Mouse (Mus musculus) ovary, postnatal 10 days (tissue): Measurements from ENCODE around the gene Stpg3.

Source experiments
- DNase-seq: peaks from one replicate; pipeline ENCODE4 v3.0.0; 2022; ENCODE audit warnings: low spot score

The Stpg3 gene

DNA sequence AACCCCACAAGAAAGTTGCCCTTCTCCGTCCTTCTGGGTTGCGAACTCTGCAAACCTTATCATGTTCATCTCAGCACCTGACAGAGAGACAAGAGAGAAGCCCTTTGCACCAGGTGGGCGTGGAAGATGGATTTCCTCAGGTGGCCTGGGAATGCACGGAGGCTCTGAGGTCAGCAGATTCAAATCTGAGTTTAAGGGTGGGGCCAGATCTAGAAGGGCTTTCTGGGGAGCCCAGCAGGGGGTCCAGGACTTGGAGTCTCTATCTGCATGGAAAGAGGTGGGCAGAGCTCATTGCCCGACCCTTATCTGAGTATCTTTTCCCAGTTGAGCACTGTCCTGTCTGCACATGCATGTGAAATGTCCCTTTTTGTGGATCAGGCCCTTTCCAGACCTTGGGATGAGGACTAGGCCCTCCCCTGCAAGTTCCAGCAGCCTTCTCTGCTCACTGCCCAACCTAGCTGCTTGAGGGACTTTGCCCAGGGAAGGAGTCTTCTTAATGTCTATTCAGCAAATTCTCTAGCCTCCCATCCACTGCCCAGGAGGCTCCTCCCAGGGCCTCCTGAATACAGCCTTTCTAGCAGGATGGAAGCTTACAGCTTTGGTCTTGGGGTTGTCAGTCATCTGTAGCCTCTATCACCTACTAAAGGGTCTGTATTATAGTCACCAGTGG, 20.2 kb upstream of the Stpg3 start:
- DNase-seq = no peak

GRCm38 (mm10) chr2:25234050-25234449, 19.6 kb upstream of the Stpg3 start, which contains the start of gene Slc34a3:
TSS of gene Slc34a3 (minus strand) at chr2:25234364.
- no peak for DNase-seq

GRCm38 (mm10) chr2:25233421-25233820, 19.0 kb upstream of the Stpg3 start:
- no peak for DNase-seq

DNA sequence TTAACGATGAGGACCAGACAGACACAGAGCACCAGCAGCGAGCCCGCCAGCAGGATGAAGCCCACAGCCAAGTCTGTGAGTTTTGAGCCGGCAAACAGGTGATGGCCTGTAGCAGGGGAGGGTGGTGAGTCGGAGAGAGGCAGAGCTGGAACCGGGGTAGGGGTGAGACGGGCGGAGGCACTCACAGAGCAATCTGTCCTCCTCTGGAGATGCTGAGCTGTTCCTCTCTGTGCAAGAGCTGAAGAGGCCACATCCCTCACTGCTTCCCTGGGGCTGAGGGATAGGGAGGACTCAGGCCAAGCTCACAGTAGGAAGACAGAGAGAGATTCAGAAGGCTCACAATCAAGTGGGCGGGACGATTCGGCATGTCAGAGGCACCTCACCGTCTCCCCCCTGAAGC, 16.6 kb upstream of the Stpg3 start:
- no peak for DNase-seq

- no peak for DNase-seq
Measured at GRCm38 (mm10) chr2:25230581-25230980, 16.1 kb upstream of the Stpg3 start.

- no peak for DNase-seq
Measured at GRCm38 (mm10) chr2:25229582-25229981, 15.1 kb upstream of the Stpg3 start.

- DNase-seq = no peak
Measured at GRCm38 (mm10) chr2:25228995-25229530, 14.6 kb upstream of the Stpg3 start.

DNA sequence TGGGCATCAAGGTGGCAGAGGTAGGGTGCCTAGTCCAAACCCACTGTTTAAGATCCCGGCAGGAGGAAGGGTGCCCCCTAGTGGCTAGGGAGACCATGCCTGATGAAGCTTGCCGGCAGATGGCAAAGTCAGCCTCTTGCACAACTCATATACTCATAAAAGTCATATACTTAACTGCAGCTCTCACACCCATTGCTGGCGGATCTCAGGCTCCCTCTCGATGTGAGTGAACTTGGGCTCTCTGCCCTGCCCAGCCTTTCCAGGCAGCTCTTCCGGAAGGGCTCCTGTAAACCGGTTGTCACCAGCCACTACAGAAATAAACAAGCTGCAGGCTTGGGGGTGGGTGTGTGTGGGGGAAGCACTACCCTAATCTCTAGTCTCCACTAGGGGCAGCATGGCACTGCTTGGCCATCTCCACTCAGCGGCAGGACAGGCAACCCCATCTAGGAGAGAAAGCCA, 14.0 kb upstream of the Stpg3 start:
- DNase-seq = peak; percentile 57

DNA sequence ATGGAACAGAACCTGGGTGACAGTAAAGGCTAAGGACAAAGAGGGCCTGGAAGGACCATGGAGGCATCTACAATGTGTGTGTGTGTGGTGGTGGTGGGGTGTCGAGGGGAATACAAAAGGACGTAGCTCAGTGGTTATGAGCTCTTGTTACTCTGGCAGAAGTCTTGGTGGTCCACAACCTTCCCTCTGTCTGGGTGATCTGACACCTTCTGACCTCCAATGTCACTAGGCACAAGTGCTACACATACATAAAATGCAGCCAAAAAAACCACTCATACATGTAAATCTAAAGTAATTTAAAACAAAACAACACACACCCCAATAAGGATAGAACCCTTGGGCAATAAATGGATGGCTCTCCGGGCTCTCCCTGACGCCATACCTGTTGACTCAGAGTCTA, 13.0 kb upstream of the Stpg3 start:
- no peak for DNase-seq

DNA sequence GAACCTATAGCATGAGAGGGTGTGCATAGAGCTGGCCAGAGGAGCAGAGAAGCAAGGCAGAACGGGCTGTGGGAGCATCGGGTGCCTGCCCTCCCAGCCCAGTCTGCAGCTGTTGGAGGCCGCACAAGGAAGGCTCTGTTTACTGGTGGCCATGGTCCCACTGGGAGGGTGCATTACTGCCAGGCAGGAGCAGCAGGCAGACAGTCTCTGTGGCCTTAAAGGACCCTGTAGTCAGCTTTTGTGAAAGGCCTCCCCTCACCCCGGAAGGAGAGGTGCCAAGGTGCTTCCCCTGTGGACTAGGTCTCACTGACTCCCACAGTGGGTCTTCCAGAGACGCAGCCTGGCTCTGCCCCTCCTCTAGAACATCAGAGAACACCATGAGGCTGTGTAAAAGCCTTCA, 12.4 kb upstream of the Stpg3 start:
- DNase-seq = no peak

DNA sequence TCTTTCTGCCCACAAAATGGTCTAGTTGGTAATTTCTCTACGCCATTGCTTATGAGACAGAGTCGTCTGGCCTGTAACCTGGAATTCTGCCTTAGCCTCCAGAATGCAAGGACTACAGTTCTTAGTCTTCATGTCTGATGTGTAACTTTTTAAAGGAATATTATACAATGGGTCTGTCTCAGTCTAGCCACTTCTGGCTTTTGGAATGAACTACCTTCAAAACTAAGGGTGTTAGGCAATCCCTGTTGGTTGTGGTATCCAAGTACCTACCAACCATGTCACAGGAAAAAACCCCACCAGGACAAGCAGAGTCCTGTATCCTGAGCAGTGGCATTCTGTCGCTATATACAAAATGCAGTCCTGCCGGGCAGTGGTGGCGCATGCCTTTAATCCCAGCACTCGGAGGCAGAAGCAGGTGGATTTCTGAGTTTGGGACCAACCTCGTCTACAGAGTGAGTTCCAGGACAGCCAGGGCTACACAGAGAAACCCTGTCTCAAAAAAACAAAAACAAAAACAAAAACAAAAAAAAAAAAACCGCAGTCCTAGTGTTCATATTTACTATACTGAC, 11.5 kb upstream of the Stpg3 start:
- no peak for DNase-seq

DNA sequence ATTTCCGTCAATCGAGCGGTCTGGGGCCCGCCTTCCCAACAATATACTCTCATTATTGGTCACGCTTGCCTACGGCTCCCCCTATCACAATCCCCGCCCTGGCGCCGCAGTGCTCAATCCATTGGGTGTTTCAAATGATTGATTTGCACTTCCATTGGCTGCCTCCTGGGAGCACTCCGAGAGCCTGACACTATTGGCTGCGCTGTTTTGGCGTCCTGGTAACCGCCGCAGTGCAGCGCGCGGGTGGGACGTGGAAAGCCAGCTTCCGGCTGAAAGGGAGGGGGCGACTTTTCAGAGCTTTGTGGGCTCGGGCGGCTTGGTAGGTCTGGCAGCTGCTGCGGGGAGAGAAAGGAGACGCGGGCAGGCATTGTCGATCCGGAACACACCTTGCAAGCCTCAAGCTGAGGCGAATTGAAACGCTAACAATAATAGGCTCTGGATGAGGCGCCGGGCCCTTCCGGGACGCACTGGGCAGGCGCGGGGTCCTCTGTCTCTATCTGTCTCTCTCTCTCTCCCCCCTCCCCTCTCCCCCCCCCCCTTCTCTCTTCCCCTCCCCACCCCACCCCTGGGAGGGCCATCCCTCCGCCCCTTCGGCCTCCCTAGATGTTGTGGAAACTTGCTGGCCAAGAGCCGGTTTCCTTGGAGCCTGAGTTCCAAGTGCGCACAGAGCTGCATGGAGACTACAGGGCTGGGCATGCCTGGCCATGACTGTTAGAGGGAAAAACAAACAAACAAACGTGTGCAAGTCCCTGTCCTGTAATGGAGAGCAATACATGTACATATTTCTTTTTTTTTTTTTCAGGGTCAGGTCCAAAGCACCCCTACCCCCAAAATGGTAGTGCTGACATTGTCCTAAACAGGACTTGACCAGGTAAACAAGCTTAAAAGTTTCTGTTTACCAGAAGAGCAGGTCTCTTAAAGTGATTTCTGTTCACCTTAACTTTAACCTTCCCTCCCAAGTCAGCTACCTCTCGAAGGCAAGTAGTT, 10.6 kb upstream of the Stpg3 start:
- DNase-seq = peak; percentile 87

DNA sequence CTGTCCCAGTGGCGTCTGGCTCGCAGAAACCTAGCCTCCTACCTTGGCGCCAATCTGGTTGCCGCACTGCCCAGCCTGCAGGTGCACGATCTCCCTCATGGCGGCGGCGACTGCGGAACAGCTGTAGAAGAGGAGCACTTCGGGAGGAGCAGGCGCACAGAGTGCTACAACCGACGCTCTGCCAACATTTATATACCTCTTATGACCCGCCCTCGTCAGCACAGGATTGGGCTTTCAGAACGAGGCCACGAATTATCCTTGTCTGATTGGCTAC, 10.0 kb upstream of the Stpg3 start, which contains the start of gene Tubb4b:
Gene Tubb4b, minus strand, starts transcription at position 211 of the 274 bp plus-strand sequence.
- no peak for DNase-seq

DNA sequence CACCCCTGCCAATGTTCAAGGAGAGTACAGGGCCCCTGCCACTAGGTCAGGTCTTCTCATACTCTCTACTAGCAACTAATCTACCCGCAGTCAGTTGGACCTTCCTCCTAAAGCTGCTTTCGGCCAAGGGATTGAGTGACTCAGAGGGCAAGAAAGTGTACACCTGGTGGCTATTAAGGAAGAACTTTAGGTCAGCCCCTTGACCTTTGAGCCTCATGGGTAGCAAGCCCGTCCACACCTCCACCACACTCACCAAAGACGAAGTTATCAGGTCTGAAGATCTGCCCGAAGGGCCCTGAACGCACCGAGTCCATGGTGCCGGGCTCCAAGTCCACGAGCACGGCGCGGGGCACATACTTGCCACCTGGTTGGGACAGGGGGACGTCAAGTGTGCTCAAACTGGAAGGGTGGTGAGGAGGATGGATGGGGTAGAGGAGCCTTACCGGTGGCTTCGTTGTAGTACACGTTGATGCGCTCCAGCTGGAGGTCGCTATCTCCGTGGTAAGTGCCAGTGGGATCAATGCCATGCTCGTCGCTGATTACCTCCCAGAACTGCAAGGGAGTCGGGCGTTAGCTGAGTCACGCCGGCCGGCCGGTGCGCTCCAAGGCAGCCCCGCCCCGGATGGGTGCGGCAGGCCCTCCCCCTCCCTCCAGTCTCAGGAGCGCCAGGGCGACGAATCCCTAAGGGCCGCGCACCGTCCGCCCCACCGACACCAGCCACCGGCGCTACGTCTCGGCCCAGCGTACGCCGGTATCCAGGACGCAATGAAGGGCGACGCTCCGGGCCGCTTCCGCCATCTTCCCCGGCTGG, 9.4 kb upstream of the Stpg3 start:
- DNase-seq = peak; percentile 30

- no peak for DNase-seq
Measured at GRCm38 (mm10) chr2:25221331-25221772, 6.9 kb upstream of the Stpg3 start.

DNA sequence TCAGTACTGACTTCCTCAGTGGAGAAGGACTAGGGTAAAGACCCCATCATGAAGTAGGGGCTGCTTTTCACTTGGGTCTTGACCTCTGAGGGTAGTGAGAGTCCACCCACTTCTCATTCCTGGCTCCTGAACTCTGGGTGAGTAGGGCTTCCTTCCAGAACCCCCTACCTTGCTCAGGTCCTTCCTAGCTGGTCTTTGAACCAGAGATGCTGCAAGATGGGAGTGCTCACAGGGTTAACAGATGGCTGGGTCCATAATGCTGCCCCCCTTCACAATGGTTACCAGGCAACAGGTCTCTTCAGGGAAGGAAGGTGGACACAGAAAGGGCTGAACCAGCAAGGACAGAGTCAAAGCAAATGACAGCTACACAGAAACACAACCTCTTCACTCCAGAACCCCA, 4.0 kb upstream of the Stpg3 start, which contains the start of gene Fam166a:
Gene Fam166a, plus strand, starts transcription at position 301 of the 400 bp plus-strand sequence.
- no peak for DNase-seq

DNA sequence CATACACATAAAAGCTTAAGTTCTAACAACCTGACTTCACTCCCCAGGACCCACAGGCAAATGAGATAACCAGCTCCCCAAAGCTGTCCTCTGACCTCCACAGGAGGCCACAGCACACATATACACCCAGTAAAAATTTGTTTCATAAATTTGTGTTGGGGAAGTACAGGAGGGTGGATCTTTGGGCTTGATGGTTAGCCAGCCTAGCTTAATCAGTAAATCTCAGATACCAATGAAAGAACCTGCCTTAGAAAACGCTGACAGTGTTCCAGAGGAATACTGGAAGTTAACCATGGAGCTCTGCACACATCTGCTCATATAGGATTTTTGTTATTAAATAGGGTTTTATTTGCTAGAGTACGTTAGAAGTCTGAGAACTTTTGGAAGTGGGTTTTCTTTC, 3.2 kb upstream of the Stpg3 start:
- DNase-seq = no peak

DNA sequence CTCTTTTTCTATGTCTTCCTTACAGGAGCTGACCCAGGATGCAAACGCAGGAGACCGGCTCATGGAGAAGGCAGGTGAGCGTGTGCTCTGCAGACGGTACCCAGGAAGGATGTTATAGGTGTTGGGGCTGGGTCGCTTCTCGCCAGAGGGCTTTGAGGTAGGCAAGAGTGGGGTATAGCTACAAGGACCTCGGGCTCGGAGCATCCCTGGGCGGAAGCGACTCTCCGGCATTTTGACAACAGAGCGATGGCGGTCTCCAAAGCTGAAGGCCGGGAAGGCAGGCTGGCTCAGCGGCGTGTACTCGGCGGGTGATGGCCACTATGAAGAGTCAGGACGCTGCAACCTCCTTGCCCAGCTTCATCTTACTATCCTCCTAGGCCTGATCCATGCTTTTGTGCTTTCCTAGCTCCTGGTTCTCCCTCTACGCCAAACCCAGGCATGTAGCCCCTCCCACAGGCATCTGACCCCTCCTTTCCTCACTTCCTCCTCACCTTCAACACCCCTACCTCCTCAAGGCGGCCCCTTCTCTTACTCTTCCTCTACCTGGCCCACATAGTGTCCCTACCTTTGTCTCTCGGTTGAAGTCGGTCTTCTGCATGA, 1.1 kb downstream of the Stpg3 start:
- no peak for DNase-seq

DNA sequence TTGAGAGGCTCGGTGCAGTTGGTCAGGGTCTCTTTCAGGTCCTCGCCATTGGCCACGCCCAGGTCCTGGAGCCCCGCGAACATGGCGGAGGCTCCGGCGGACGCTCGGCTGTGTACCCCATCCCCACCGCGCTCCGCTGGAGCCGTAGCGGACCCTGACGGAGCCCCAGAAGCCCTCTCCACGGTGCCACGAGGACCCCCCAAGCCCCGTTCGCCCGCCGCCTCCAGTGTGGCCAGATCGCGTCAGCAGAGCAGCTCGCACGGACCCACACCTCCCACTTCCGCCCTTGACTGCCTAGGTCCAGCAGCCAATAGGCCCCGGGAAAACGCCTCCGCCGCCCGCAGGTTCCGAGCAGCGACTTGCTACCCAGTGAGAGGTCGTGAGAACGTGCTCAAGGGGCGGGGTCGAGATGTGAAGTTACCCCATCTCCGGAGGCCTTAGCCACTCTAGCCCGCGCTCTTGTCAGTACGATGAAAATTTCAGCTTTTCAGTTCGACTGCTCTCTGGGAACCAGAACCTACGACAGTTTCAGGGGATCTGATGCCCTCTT, 3.2 kb downstream of the Stpg3 start, which contains the start of gene Nelfb:
Gene Nelfb, minus strand, starts transcription at position 369 of the 550 bp plus-strand sequence.
- DNase-seq = peak; percentile 90

DNA sequence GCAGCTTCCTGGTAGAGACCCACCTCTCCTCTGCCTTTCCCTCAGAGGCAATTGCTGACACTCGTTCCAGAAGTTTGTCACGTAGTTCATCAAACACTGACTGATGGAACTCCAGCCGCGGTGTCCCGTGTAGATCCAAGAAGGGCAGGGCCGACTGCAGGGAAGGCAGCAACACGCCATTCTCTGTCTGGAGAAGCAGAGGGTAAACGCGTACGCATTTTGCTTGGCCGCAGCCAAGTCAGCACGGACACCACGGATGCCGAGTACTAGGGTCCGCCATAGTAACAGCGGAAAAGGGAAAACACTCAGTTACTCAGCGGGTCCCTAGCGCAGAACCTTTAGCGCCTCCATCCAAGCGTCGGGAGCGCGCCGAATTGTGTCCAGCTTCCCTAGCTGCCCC, 3.8 kb downstream of the Stpg3 start:
- no peak for DNase-seq

GRCm38 (mm10) chr2:25207593-25207992, 6.8 kb downstream of the Stpg3 start:
- DNase-seq = no peak
